In the genomic region with DNA sequence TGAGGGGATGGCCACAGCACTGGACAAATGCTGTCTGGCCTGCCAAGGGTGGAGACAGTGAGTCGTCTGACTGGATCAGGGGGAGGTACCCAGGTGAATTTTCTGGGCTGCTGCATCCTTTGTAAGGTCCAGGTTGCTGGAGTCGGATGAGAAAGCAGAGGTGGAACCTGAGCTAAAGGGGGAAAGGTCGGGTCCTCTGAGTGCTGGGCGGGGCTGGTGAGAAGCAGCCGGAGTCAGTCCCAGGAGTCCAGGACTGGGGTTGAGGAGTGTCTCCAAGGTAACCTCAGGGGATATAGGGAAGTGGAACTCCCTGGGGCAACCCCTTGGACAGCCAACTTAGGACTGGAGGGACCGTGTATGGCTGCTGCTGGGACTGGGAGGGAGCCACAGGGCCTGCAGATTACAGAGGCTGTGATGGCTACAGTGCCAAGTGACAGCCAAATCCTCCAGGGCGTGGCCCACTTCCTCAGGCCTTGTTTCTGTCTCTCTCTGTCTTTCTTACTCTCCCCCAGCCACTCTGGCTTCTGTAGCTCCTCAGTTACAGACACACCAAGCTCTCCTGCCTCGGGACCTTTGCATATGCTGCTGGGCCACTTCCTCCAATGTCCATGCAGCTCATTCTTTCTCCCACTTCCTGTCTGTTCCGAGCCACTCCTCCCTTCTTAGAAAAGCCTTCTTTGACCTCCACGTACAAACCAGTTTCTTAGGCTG, we compare ENCODE assay signal across 11 mouse cellular contexts. TPM values are rescaled to one million over a fixed set of nuclear protein-coding genes. Genes with fewer than 3 reads are reported as not detected.
A peak's percentile ranks its signal among the peaks of the same experiment; 100 is the strongest.
DNase-seq lines count a peak whose midpoint lies in the region; ATAC-seq and TF ChIP-seq lines count a peak whose summit lies in the region.
"Had no signal": no experiment of that assay in that cellular context is flagged by ENCODE, and none has a peak within 500 bp of the region (broad histone marks: within the 10 kb centered on the region; RNA-seq: fewer than 3 reads in every experiment).

No protein-coding gene starts in this region.

- no peaks in the 10 kb centered on the region for H3K9me3 ChIP-seq in heart, postnatal 0 days (replicated peaks; ENCODE audit: control insufficient read depth, low read length)
- no peaks in the 10 kb centered on the region for H3K9me3 ChIP-seq in neural tube, embryonic 15.5 days (replicated peaks)
- H3K9me3 ChIP-seq in intestine, postnatal 0 days (ENCODE audit: control insufficient read depth), result no peaks in the 10 kb centered on the region
- H3K9me3 ChIP-seq in stomach, embryonic 16.5 days (replicated peaks; ENCODE audit: control insufficient read depth, low read length), result no peaks in the 10 kb centered on the region
- H3K9me3 ChIP-seq: heart, embryonic 12.5 days had no signal

- TF ChIP-seq POLR2A in cerebellum, adult 2 months (IDR thresholded peaks at IDR 0.05; ENCODE audit: borderline replicate concordance, insufficient read depth, low read length), result no peak

- H3K27ac ChIP-seq in heart, postnatal 0 days (ENCODE audit: low read depth), result peak overlapping the region; percentile 27; the same call in 1 of the 2 replicates
- H3K27ac ChIP-seq in neural tube, embryonic 15.5 days (replicated peaks), result 0 out of 2 replicates have a peak overlapping the region, but pooled peaks have one; percentile 9
- H3K27ac ChIP-seq in intestine, postnatal 0 days (ENCODE audit: low read depth, low read length), result no peak overlapping the region; the same call in 1 of the 2 replicates
- H3K27ac ChIP-seq in stomach, embryonic 16.5 days (ENCODE audit: low read length), result peak overlapping the region; percentile 34
- no peak overlapping the region for H3K27ac ChIP-seq in cerebellum, adult 2 months (ENCODE audit: insufficient read depth, low read length)

- no peak for ATAC-seq in heart, postnatal 0 days (ENCODE audit: insufficient read depth, low read depth)
- no peak for ATAC-seq in neural tube, embryonic 15.5 days (ENCODE audit: low FRiP score)
- ATAC-seq in intestine, postnatal 0 days, result peak; percentile 41; the same call in 1 of the 2 replicates
- ATAC-seq in stomach, embryonic 16.5 days (ENCODE audit: insufficient read depth, low FRiP score), result no peak

- H3K4me2 ChIP-seq in heart, postnatal 0 days (ENCODE audit: low read depth, low read length), result no peak overlapping the region
- H3K4me2 ChIP-seq in neural tube, embryonic 15.5 days, result no peak overlapping the region
- H3K4me2 ChIP-seq in intestine, postnatal 0 days (replicated peaks; ENCODE audit: low read depth), result no peak overlapping the region
- H3K4me2 ChIP-seq in stomach, embryonic 16.5 days (ENCODE audit: low read depth, low read length), result no peak overlapping the region
- H3K4me2 ChIP-seq: heart, embryonic 12.5 days had no signal

- no peak for DNase-seq in heart, postnatal 0 days (ENCODE audit: low spot score)
- no peak for DNase-seq in heart, adult 8-10 months (ENCODE audit: low spot score)
- DNase-seq in neural tube, embryonic 10.5 days (ENCODE audit: extremely low spot score, low spot score), result no peak
- no peak for DNase-seq in cerebellum, adult 9-11 months
- no peak for DNase-seq in cerebellum, adult 2 months
- DNase-seq: cerebellum, adult 9-10 months had no signal

- peaks cover 15% of the 10 kb centered on the region; the same call in 1 of the 2 replicates for H3K4me1 ChIP-seq in heart, postnatal 0 days (ENCODE audit: control insufficient read depth, insufficient read depth)
- H3K4me1 ChIP-seq in neural tube, embryonic 15.5 days, result no peaks in the 10 kb centered on the region
- 0 out of 2 replicates have a peak, but pooled peaks cover 7% of the 10 kb centered on the region for H3K4me1 ChIP-seq in intestine, postnatal 0 days (replicated peaks; ENCODE audit: control insufficient read depth, insufficient read depth, low read length)
- peaks cover 8% of the 10 kb centered on the region; the same call in 1 of the 2 replicates for H3K4me1 ChIP-seq in stomach, embryonic 16.5 days (ENCODE audit: control insufficient read depth, insufficient read depth, low read length)
- H3K4me1 ChIP-seq in cerebellum, adult 2 months (ENCODE audit: control insufficient read depth, insufficient read depth, low read length), result peaks cover 8% of the 10 kb centered on the region

- no peak for TF ChIP-seq CTCF in heart, postnatal 0 days (IDR thresholded peaks at IDR 0.05; ENCODE audit: low read depth)
- peak; percentile 23; the same call in 1 of the 2 replicates for TF ChIP-seq CTCF in intestine, postnatal 0 days (IDR thresholded peaks at IDR 0.05; ENCODE audit: low read depth)
- no peak for TF ChIP-seq CTCF in cerebellum, adult 2 months (IDR thresholded peaks at IDR 0.05; ENCODE audit: borderline replicate concordance, insufficient read depth, low read depth, low read length)

- H3K36me3 ChIP-seq in heart, postnatal 0 days (replicated peaks; ENCODE audit: control insufficient read depth, insufficient read depth, low read length), result no peaks in the 10 kb centered on the region
- no peaks in the 10 kb centered on the region for H3K36me3 ChIP-seq in neural tube, embryonic 15.5 days
- H3K36me3 ChIP-seq in intestine, postnatal 0 days (ENCODE audit: control insufficient read depth, insufficient read depth), result no peaks in the 10 kb centered on the region
- no peaks in the 10 kb centered on the region for H3K36me3 ChIP-seq in stomach, embryonic 16.5 days (ENCODE audit: control insufficient read depth, insufficient read depth, low read length)
- H3K36me3 ChIP-seq: heart, embryonic 12.5 days had no signal

- no peak overlapping the region for H3K4me3 ChIP-seq in heart, postnatal 0 days (ENCODE audit: low read depth, low read length)
- H3K4me3 ChIP-seq in neural tube, embryonic 15.5 days (replicated peaks), result no peak overlapping the region
- no peak overlapping the region for H3K4me3 ChIP-seq in intestine, postnatal 0 days (ENCODE audit: low read depth, low read length)
- H3K4me3 ChIP-seq in stomach, embryonic 16.5 days (replicated peaks; ENCODE audit: low read length), result no peak overlapping the region
- H3K4me3 ChIP-seq in cerebellum, adult 2 months (replicated peaks; ENCODE audit: insufficient read depth, low read depth, low read length), result no peak overlapping the region
- H3K4me3 ChIP-seq: heart, embryonic 12.5 days had no signal

- no peak overlapping the region for H3K9ac ChIP-seq in heart, postnatal 0 days (replicated peaks; ENCODE audit: low read depth, low read length)
- H3K9ac ChIP-seq in neural tube, embryonic 15.5 days (replicated peaks), result no peak overlapping the region
- no peak overlapping the region for H3K9ac ChIP-seq in intestine, postnatal 0 days (ENCODE audit: low read depth, low read length)
- H3K9ac ChIP-seq in stomach, embryonic 16.5 days (ENCODE audit: low read length), result no peak overlapping the region
- H3K9ac ChIP-seq: heart, embryonic 12.5 days had no signal

- WGBS in heart, postnatal 0 days, result 46% methylated on average over 10 of the region's 10 CpGs
- 62% methylated on average over 10 of the region's 10 CpGs for WGBS in neural tube, embryonic 15.5 days
- 40% methylated on average over 10 of the region's 10 CpGs for WGBS in intestine, postnatal 0 days
- WGBS in stomach, embryonic 16.5 days, result 49% methylated on average over 10 of the region's 10 CpGs
- WGBS in cerebellum, adult 2 months, result 63% methylated on average over 10 of the region's 10 CpGs

- TF ChIP-seq EP300 in heart, postnatal 0 days (IDR thresholded peaks at IDR 0.05; ENCODE audit: low read depth), result no peak

- no peaks in the 10 kb centered on the region for H3K27me3 ChIP-seq in heart, postnatal 0 days (ENCODE audit: control insufficient read depth, insufficient read depth, low read length)
- no peaks in the 10 kb centered on the region for H3K27me3 ChIP-seq in neural tube, embryonic 15.5 days (replicated peaks)
- no peaks in the 10 kb centered on the region for H3K27me3 ChIP-seq in intestine, postnatal 0 days (replicated peaks; ENCODE audit: control insufficient read depth, insufficient read depth, low read length)
- H3K27me3 ChIP-seq in stomach, embryonic 16.5 days (ENCODE audit: control insufficient read depth, insufficient read depth, low read length), result no peaks in the 10 kb centered on the region
- no peaks in the 10 kb centered on the region for H3K27me3 ChIP-seq in cerebellum, adult 2 months (ENCODE audit: control insufficient read depth, insufficient read depth, low read length)
- H3K27me3 ChIP-seq: heart, embryonic 12.5 days had no signal

RNA-seq across cellular contexts. Expression of gene Aldh3b1, which starts 6.8 kb away (rescaled TPM):
- 1.9 and 2.1 TPM in 2 replicates for total RNA-seq in heart, postnatal 0 days (2014; rRNA removed; ENCODE audit: low replicate concordance)
- polyA plus RNA-seq in heart, postnatal 0 days (2015; fragmentation: Nextera tagmentation; extraction: Ambion mirVana), result 3.1 and 3.2 TPM in 2 replicates
- 1 to 10 TPM in 3 of 4 experiments, under 1 TPM in 1; 0.76 to 2.2 (median 1.6) TPM for total RNA-seq in heart, adult 8-10 months (2022)
- 2.5 and 3.8 TPM in 2 replicates for polyA plus RNA-seq in neural tube, embryonic 15.5 days (2015; fragmentation: Nextera tagmentation; extraction: Ambion mirVana)
- polyA plus RNA-seq in intestine, postnatal 0 days (2015; fragmentation: Nextera tagmentation; extraction: Ambion mirVana), result 16.1 and 17.4 TPM in 2 replicates
- 3.5 and 4.9 TPM in 2 replicates for polyA plus RNA-seq in stomach, embryonic 16.5 days (2015; fragmentation: Nextera tagmentation; extraction: Ambion mirVana)
- 7.0 and 8.0 TPM in 2 replicates for polyA plus RNA-seq in cerebellum, adult 2 months (2012; rRNA removed)

RNA-seq across cellular contexts. Expression of gene Ndufs8, which starts 10.2 kb away (rescaled TPM):
- total RNA-seq in heart, postnatal 0 days (2014; rRNA removed; ENCODE audit: low replicate concordance), result 506 and 520 TPM in 2 replicates
- polyA plus RNA-seq in heart, postnatal 0 days (2015; fragmentation: Nextera tagmentation; extraction: Ambion mirVana), result 681 and 696 TPM in 2 replicates
- 100 to 1,000 TPM; 481 to 543 (median 507) TPM for total RNA-seq in heart, adult 8-10 months (2022)
- polyA plus RNA-seq in neural tube, embryonic 15.5 days (2015; fragmentation: Nextera tagmentation; extraction: Ambion mirVana), result 308 and 330 TPM in 2 replicates
- polyA plus RNA-seq in intestine, postnatal 0 days (2015; fragmentation: Nextera tagmentation; extraction: Ambion mirVana), result 303 and 317 TPM in 2 replicates
- polyA plus RNA-seq in stomach, embryonic 16.5 days (2015; fragmentation: Nextera tagmentation; extraction: Ambion mirVana), result 271 and 298 TPM in 2 replicates
- 363 and 369 TPM in 2 replicates for polyA plus RNA-seq in cerebellum, adult 2 months (2012; rRNA removed)

RNA-seq across cellular contexts. Expression of gene Unc93b1, which starts 12.2 kb away (rescaled TPM):
- total RNA-seq in heart, postnatal 0 days (2014; rRNA removed; ENCODE audit: low replicate concordance), result 11.9 and 29.6 TPM in 2 replicates
- polyA plus RNA-seq in heart, postnatal 0 days (2015; fragmentation: Nextera tagmentation; extraction: Ambion mirVana), result 15.5 and 18.1 TPM in 2 replicates
- total RNA-seq in heart, adult 8-10 months (2022), result 10 to 100 TPM; 11.1 to 19.2 (median 13.7) TPM
- polyA plus RNA-seq in neural tube, embryonic 15.5 days (2015; fragmentation: Nextera tagmentation; extraction: Ambion mirVana), result 15.0 and 20.6 TPM in 2 replicates
- 28.3 and 29.2 TPM in 2 replicates for polyA plus RNA-seq in intestine, postnatal 0 days (2015; fragmentation: Nextera tagmentation; extraction: Ambion mirVana)
- 25.6 and 29.9 TPM in 2 replicates for polyA plus RNA-seq in stomach, embryonic 16.5 days (2015; fragmentation: Nextera tagmentation; extraction: Ambion mirVana)
- 14.3 and 14.5 TPM in 2 replicates for polyA plus RNA-seq in cerebellum, adult 2 months (2012; rRNA removed)

RNA-seq across cellular contexts. Expression of gene Tcirg1, which starts 15.9 kb away (rescaled TPM):
- total RNA-seq in heart, postnatal 0 days (2014; rRNA removed; ENCODE audit: low replicate concordance), result 32.1 and 44.9 TPM in 2 replicates
- 12.8 and 14.1 TPM in 2 replicates for polyA plus RNA-seq in heart, postnatal 0 days (2015; fragmentation: Nextera tagmentation; extraction: Ambion mirVana)
- total RNA-seq in heart, adult 8-10 months (2022), result 10 to 100 TPM in 2 of 4 experiments, 1 to 10 TPM in 2; 8.5 to 13.9 (median 9.3) TPM
- 20.3 and 29.0 TPM in 2 replicates for polyA plus RNA-seq in neural tube, embryonic 15.5 days (2015; fragmentation: Nextera tagmentation; extraction: Ambion mirVana)
- 76.2 and 83.0 TPM in 2 replicates for polyA plus RNA-seq in intestine, postnatal 0 days (2015; fragmentation: Nextera tagmentation; extraction: Ambion mirVana)
- 43.1 and 46.6 TPM in 2 replicates for polyA plus RNA-seq in stomach, embryonic 16.5 days (2015; fragmentation: Nextera tagmentation; extraction: Ambion mirVana)
- 29.9 and 32.3 TPM in 2 replicates for polyA plus RNA-seq in cerebellum, adult 2 months (2012; rRNA removed)

RNA-seq across cellular contexts. Expression of gene Aldh3b3, which starts 35.6 kb away (rescaled TPM):
- not detected in 2 replicates for total RNA-seq in heart, postnatal 0 days (2014; rRNA removed; ENCODE audit: low replicate concordance)
- polyA plus RNA-seq in heart, postnatal 0 days (2015; fragmentation: Nextera tagmentation; extraction: Ambion mirVana), result 0.22 and 0.29 TPM in 2 replicates
- total RNA-seq in heart, adult 8-10 months (2022), result 1 to 10 TPM in 1 of 4 experiments, under 1 TPM in 3; 0.35 to 1.2 (median 0.55) TPM
- polyA plus RNA-seq in neural tube, embryonic 15.5 days (2015; fragmentation: Nextera tagmentation; extraction: Ambion mirVana), result not detected in 2 replicates
- polyA plus RNA-seq in intestine, postnatal 0 days (2015; fragmentation: Nextera tagmentation; extraction: Ambion mirVana), result not detected in 2 replicates
- polyA plus RNA-seq in stomach, embryonic 16.5 days (2015; fragmentation: Nextera tagmentation; extraction: Ambion mirVana), result 0.39 and 0.92 TPM in 2 replicates
- 0.11 and 0.21 TPM in 2 replicates for polyA plus RNA-seq in cerebellum, adult 2 months (2012; rRNA removed)
- total RNA-seq: layer of hippocampus, adult 18-20 months had no signal
- polyA plus RNA-seq: heart, embryonic 12.5 days had no signal

Comparison
In these comparisons a context has a peak if more than half of its experiments do, and no peak if none do; other contexts are left out.
1. H3K27ac ChIP-seq: peak in heart, postnatal 0 days (single experiment), neural tube, embryonic 15.5 days (single experiment) and stomach, embryonic 16.5 days (single experiment); none in intestine, postnatal 0 days (single experiment) and cerebellum, adult 2 months (single experiment).